Mouse (Mus musculus) kidney, postnatal 0 days (tissue): ENCODE measurements at regions not wholly inside any gene's neighbourhood (a gene's known extent, or its start where the extent isn't known, plus 50 kb on each side); places are given as distances from the start of the nearest gene placed in this dataset.
"Not testable (repeated sequence)": the region's sequence is repeated elsewhere in the genome, so short reads cannot be mapped to it uniquely, and the experiment has no call there.

Source experiments
- ATAC-seq: fragments of 200-750 bp; cut with Nextera tagmentation; replicated peaks from 2 replicates; pipeline ENCODE4 v1.8.0; 2017; ENCODE audit warnings: low read depth, moderate number of reproducible peaks, moderate TSS enrichment, moderate library complexity; ENCODE audit not compliant: low FRiP score
- DNase-seq: peaks from one replicate; pipeline ENCODE4 v3.0.0-alpha.2; 2016; ENCODE audit warnings: low spot score
- H3K27ac ChIP-seq: fragments of 300-500 bp; sonication (generic); 2 replicates; pipeline ENCODE4 v1.5.1; 2014; ENCODE audit warnings: mild to moderate bottlenecking
- H3K27me3 ChIP-seq: fragments of 300-500 bp; sonication (generic); 2 replicates; pipeline ENCODE4 v1.6.1; 2014; ENCODE audit warnings: low read length, mixed read lengths; ENCODE audit not compliant: insufficient read depth
- H3K36me3 ChIP-seq: fragments of 300-500 bp; sonication (generic); 2 replicates; pipeline ENCODE4 v1.6.1; 2014; ENCODE audit warnings: low read length, mixed read lengths; ENCODE audit not compliant: insufficient read depth
- H3K4me1 ChIP-seq: fragments of 300-500 bp; sonication (generic); replicated peaks from 2 replicates; pipeline ENCODE4 v1.6.1; 2014; ENCODE audit warnings: antibody characterized with exemption, low read length, mixed read lengths; ENCODE audit not compliant: insufficient read depth
- H3K4me2 ChIP-seq: fragments of 300-500 bp; sonication (generic); 2 replicates; pipeline ENCODE4 v1.6.1; 2014; ENCODE audit warnings: mild to moderate bottlenecking, low read length, moderate library complexity, mixed read lengths
- H3K4me3 ChIP-seq: fragments of 300-500 bp; sonication (generic); replicated peaks from 2 replicates; pipeline ENCODE4 v1.5.1; 2014; ENCODE audit warnings: low read depth, low read length
- H3K9ac ChIP-seq: fragments of 300-500 bp; sonication (generic); 2 replicates; pipeline ENCODE4 v1.6.1; 2014; ENCODE audit warnings: low read depth, low read length
- H3K9me3 ChIP-seq: fragments of 300-500 bp; sonication (generic); replicated peaks from 2 replicates; pipeline ENCODE4 v1.6.1; 2016; ENCODE audit warnings: low read length, inconsistent platforms, mixed read lengths
- CTCF ChIP-seq: IDR thresholded peaks from 2 replicates; pipeline ENCODE4 v1.5.1; 2016; ENCODE audit warnings: antibody characterized with exemption, low read depth, mild to moderate bottlenecking, moderate library complexity
- WGBS: fragments of 180-500 bp; shearing (Covaris S2); extraction: QIAGEN DNeasy Blood & Tissue Kit; methylation state at CpG from one replicate; pipeline ENCODE4 v1.1.7; 2014; 5-methylcytosine and 5-hydroxymethylcytosine counted together

DNA sequence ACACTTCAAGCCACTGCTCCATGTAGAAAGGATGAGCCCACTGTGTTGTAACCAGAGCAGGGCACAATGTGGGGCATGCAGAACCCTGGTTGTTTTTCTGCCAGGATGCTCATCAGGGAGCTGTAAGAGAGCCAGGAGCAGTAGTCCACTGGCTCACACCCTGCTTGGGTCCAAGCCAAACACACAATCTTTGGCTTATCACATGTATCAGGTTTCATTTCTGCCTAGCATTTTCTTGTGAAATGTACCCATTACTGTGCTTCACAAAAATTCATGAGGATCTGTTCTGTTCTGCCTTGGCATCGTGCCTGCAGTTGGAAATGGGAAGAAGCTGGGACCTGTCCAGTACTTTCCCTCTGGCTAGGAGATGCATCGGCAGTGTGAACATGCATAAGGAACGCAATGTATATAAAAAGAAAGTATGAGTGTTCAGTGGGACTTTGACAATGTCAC is 491.6 kb upstream of the Igfbp3 start:
- no peak for TF ChIP-seq CTCF
- 86% methylated on average over 3 of the region's 3 CpGs for WGBS
- H3K9ac ChIP-seq, result no peak overlapping the region
- ATAC-seq, result no peak
- H3K27me3 ChIP-seq, result no peaks in the 10 kb centered on the region
- H3K4me3 ChIP-seq, result no peak overlapping the region
- H3K4me2 ChIP-seq, result no peak overlapping the region
- no peak overlapping the region for H3K27ac ChIP-seq
- no peaks in the 10 kb centered on the region for H3K4me1 ChIP-seq
- no peaks in the 10 kb centered on the region for H3K36me3 ChIP-seq
- no peaks in the 10 kb centered on the region for H3K9me3 ChIP-seq
- DNase-seq, result no peak

- WGBS, result 79% methylated on average over 1 of the region's 1 CpGs
- H3K4me2 ChIP-seq, result no peak overlapping the region
- no peaks in the 10 kb centered on the region for H3K9me3 ChIP-seq
- no peak overlapping the region for H3K27ac ChIP-seq
- no peak for TF ChIP-seq CTCF
- H3K9ac ChIP-seq, result no peak overlapping the region
- no peaks in the 10 kb centered on the region for H3K36me3 ChIP-seq
- H3K4me1 ChIP-seq, result no peaks in the 10 kb centered on the region
- H3K4me3 ChIP-seq, result no peak overlapping the region
- ATAC-seq, result no peak
- no peak for DNase-seq
- no peaks in the 10 kb centered on the region for H3K27me3 ChIP-seq
These were observed 483.9 kb upstream of the Igfbp3 start for GRCm38 (mm10) chr11:7697591-7697990.

GRCm38 (mm10) chr11:7689701-7690100 is 476.0 kb upstream of the Igfbp3 start:
- 79% methylated on average over 3 of the region's 3 CpGs for WGBS
- DNase-seq, result not testable (repeated sequence)

DNA sequence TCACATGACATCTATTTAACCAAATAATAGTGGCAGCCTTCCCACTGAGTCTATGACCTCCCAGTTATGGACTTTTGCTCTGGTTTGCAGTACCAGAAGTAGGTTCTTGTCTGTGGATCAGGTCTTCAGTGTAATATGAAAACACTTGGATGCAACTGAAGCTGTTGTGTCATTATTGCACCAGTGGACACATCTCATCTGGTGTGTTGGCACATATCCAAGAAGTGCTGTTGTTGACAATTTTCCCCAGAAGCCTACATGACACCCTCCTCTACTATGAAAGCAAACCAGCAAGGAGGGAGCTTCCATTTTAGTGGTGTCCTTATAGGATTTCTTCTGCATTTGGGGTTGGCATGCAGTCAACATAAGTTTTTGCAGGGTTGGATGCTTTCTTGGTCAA is 459.1 kb upstream of the Igfbp3 start:
- ATAC-seq, result no peak
- peak; percentile 7 for DNase-seq
- H3K9me3 ChIP-seq, result no peaks in the 10 kb centered on the region

More at GRCm38 (mm10) chr11:7689701-7690100, 476.0 kb upstream of the Igfbp3 start:
- not testable (repeated sequence) for H3K4me3 ChIP-seq, H3K9ac ChIP-seq, H3K27me3 ChIP-seq, H3K36me3 ChIP-seq, H3K9me3 ChIP-seq, H3K4me1 ChIP-seq, ATAC-seq, H3K27ac ChIP-seq, H3K4me2 ChIP-seq

GRCm38 (mm10) chr11:7630637-7631036 is 416.9 kb upstream of the Igfbp3 start:
- Histone ChIP-seq H3K9ac (no peak overlapping the region), H3K27me3 (no peaks in the 10 kb centered on the region), H3K4me2 (no peak overlapping the region), H3K9me3 (no peaks in the 10 kb centered on the region), H3K4me3 (no peak overlapping the region), H3K27ac (no peak overlapping the region), H3K36me3 (no peaks in the 10 kb centered on the region), H3K4me1 (no peaks in the 10 kb centered on the region)
- no peak for TF ChIP-seq CTCF
- DNase-seq (no peak), ATAC-seq (no peak)

More for the DNA sequence above, 459.1 kb upstream of the Igfbp3 start:
- Histone ChIP-seq H3K9ac (no peak overlapping the region), H3K27me3 (no peaks in the 10 kb centered on the region), H3K4me1 (no peaks in the 10 kb centered on the region), H3K36me3 (no peaks in the 10 kb centered on the region), H3K4me2 (no peak overlapping the region), H3K27ac (no peak overlapping the region), H3K4me3 (no peak overlapping the region)
- TF ChIP-seq CTCF, result no peak

- Histone ChIP-seq H3K9me3 (no peaks in the 10 kb centered on the region), H3K4me1 (no peaks in the 10 kb centered on the region), H3K27ac (no peak overlapping the region), H3K4me3 (no peak overlapping the region), H3K9ac (no peak overlapping the region), H3K27me3 (no peaks in the 10 kb centered on the region), H3K36me3 (no peaks in the 10 kb centered on the region), H3K4me2 (no peak overlapping the region)
- WGBS, result 70% methylated on average over 3 of the region's 3 CpGs
- ATAC-seq (no peak), DNase-seq (no peak)
- TF ChIP-seq CTCF, result no peak
These were observed 411.5 kb upstream of the Igfbp3 start for GRCm38 (mm10) chr11:7625256-7625655.

GRCm38 (mm10) chr11:7620320-7620719 is 406.6 kb upstream of the Igfbp3 start:
- H3K27me3 ChIP-seq, result no peaks in the 10 kb centered on the region
- no peak overlapping the region for H3K4me3 ChIP-seq
- no peak overlapping the region for H3K9ac ChIP-seq
- no peaks in the 10 kb centered on the region for H3K4me1 ChIP-seq
- no peak for TF ChIP-seq CTCF
- H3K36me3 ChIP-seq, result no peaks in the 10 kb centered on the region
- H3K27ac ChIP-seq, result no peak overlapping the region
- H3K4me2 ChIP-seq, result no peak overlapping the region
- ATAC-seq, result no peak
- no peaks in the 10 kb centered on the region for H3K9me3 ChIP-seq
- 30% methylated on average over 6 of the region's 6 CpGs for WGBS
- peak; percentile 37 for DNase-seq
